Mouse (Mus musculus) subcutaneous adipose tissue, adult 2 months (tissue): ENCODE measurements around the gene Gm45213. TPM values are rescaled to one million over a fixed set of nuclear protein-coding genes. Genes with fewer than 3 reads are reported as not detected.

ENCODE experiments used
- polyA plus RNA-seq: library from polyadenylated mRNA; depleted of rRNA; stranded (reverse); fragments of >200 nt; gene quantifications from 2 replicates; pipeline ENCODE4 v1.2.3, GENCODE M21; 2012; ENCODE audit warnings: low replicate concordance; rRNA removed

The Gm45213 gene
- polyA plus RNA-seq = not detected in 2 replicates

DNA sequence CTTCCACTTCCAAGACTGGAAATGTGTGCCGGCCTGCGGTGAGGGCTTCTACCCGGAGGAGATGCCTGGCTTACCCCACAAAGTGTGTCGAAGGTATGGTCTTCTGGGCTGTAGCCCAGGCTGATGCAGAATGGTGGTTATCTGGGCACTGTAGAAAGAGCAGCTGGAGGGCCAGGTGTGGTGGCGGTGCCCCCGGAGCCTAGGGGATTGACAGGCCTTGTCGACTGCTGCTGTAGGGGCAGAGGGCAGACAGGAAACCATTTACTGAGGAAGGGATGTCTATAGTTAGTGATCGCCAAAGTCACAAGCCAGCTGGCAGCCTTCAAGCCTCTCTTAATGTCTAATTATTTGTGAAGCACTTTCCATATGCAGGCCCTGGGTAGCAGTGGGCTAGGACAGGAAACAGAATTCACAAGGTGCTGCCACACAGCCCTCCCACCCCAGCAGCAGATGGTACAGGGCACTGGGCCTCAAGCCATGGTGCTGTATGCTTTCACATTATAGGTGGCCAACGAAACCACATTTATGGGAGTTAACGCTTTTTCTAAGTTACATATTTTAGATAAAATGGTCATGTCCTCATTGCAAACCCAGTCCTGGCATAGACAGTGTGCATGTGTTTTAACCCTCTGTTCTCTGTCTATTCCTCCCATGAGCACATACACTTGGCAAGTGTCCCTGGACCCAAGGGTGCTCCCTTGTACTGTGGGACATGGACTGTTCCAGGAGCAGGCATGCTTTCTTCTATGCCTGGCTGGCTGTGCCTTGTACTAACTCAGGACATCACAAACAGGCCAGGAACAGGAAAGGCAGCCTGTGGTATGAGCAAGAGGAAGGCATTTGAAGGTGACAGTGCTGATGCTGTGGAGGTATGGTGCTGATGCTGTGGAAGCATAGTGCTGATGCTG is at the start of gene Gm45213:
Gene Gm45213, plus strand, starts transcription at position 51 of the 908 bp plus-strand sequence.

DNA sequence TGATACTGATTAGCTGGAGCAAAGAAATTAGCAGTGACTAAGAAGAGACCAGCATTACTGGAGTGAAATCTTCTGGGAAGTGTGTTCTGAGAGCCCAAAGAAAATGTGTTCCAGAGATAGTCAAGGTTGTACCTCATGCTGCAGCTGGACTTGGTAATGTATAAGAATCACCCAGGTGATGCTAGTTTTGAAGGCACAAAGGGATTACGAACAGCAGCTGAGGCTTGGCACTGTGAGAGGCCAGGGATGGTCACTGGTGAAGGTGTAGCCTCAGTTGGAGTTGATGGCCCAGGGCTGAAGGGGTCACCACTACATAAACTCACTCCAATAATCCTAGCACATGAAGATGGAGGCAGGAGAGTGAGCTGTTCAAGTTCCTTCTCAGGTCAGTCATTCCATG is 15.3 kb downstream of the Gm45213 start, which contains the start of gene Snrpa1:
Gene Snrpa1, plus strand, starts transcription at position 301 of the 400 bp plus-strand sequence.

DNA sequence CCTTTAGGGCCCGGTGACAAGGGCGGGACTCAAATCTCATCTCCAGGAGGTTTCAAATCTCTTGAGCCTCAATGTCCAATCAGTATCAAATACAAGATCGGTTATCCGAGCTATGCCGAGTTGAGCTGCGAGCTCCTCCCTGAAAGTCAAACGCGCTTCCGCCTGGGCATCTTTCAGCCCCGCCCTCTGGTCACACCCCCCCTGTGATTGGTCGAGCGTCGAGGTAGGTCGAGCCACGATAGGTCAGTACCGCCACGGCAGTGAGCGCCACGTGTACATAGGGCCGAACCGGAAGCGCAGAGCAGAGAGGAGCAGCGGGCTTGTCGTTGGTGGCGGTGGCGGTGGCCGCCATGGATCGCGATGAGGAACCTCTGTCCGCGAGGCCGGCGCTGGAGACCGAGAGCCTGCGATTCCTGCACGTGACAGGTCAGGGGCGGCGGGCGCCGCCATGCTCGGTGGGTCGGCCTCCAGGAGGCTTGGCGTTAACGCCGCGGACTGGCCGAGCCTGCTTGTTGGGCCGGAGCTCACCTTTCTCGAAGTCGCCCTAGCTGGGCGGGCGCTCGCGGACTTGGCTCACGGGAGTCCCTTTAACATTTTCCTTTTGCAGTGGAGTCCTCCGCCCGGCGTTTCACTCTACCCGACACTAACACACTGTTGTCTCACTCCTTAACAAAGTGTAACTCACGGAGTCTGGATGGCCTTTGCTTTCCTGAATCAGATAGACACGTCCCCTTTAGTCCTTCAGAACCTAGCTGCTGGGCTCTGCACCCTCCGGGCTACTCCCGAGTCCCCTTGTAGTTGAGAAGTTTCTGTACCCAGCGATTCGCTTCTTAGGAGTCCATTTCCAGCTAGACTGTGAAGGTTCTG is 36.2 kb downstream of the Gm45213 start, which contains the start of gene Selenos:
Gene Selenos, plus strand, starts transcription at position 286 of the 867 bp plus-strand sequence.

DNA sequence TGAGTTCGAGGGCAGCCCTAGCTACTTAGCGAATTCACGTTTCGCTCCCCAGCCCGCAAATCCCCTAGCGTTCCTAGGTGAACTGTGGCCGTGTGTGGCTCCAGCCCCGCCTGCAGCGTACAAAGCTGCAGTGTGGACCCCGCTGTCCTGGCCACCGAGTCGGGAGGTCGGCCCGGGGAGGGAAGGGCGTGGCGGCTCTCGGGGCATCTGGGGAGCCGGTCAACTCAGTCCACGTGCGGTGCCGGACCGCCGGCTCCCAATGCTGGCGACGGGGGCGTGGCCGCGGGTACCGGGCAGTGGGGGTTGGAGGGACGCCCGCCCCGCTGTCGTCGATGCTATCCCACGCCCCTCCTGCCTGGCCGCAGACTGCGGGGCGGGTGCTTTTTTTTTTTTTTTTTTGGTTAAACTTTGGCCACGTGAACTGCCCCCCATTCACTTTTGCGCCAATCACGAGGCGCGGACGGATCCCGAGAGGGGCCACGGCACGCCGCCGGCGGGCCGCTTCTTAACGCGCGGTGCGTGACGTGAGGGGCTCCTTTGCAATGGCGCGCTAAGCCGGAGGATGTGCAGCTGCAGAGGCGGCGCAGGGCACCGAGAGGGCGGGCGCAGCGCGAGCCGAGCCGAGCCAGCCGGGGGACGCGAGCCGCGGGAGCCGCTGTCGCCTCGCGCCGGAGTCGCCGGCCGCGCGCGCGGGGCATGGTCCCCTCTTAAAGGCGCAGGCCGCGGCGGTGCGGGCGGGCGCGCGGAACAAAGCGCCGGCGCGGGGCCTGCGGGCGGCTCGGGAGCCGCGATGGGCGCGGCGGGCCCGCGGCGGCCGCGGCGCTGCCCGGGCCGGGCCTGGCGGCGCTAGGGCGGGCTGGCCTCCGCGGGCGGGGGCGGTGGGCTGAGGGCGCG is 65.8 kb downstream of the Gm45213 start, which contains the start of gene Chsy1:
Gene Chsy1, plus strand, starts transcription at position 555 of the 894 bp plus-strand sequence.

Other genes starting within 250 kb of the Gm45213 start
- gene Pcsk6, start 181.9 kb upstream of the Gm45213 start, polyA plus RNA-seq = 21.4 and 50.4 TPM in 2 replicates
- gene Snrpa1, start 15.4 kb downstream of the Gm45213 start, polyA plus RNA-seq = 9.1 and 13.5 TPM in 2 replicates
- 52.7 and 65.6 TPM in 2 replicates for gene Selenos, start 36.0 kb downstream of the Gm45213 start, polyA plus RNA-seq
- gene Chsy1, start 65.9 kb downstream of the Gm45213 start, polyA plus RNA-seq = 11.0 and 42.3 TPM in 2 replicates